Mouse (Mus musculus) mesoderm, embryonic 11.5 days (tissue): ENCODE data around the gene Scimp.
A peak's percentile ranks its signal among the peaks of the same experiment; 100 is the strongest.

Experiments used
- DNase-seq: peaks from one replicate; pipeline ENCODE4 v3.0.0-alpha.2; 2012; ENCODE audit warnings: low read depth, low spot score

Gene Scimp

DNA sequence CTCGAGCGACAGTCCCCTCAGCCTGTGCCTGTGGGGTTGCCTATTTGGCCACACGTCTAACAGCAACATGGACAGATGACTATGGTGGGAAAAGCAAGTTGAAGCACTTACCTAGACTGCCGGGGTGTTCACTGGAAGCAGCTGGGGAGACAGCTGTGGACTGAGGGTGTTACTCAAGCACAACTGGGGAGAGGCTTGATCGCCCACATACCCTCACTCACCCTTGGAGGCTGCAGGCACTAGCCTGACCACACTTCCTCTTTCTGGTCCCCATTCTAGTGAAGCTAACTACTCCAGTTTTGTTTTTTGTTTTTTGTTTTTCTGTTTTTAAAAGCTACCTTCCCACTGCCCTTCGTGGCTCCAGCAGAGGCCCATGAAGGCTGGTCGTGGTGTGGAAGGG is at the start of gene Scimp:
TSS of gene Scimp (minus strand) at position 222 of the 400 bp plus-strand sequence.
- no peak for DNase-seq

- no peak for DNase-seq
These were observed 48.0 kb upstream of the Scimp start for GRCm38 (mm10) chr11:70860371-70860770.

GRCm38 (mm10) chr11:70846029-70846428 is 33.6 kb upstream of the Scimp start:
- DNase-seq: no peak

GRCm38 (mm10) chr11:70845457-70845978 is 33.1 kb upstream of the Scimp start:
- DNase-seq: no peak

DNA sequence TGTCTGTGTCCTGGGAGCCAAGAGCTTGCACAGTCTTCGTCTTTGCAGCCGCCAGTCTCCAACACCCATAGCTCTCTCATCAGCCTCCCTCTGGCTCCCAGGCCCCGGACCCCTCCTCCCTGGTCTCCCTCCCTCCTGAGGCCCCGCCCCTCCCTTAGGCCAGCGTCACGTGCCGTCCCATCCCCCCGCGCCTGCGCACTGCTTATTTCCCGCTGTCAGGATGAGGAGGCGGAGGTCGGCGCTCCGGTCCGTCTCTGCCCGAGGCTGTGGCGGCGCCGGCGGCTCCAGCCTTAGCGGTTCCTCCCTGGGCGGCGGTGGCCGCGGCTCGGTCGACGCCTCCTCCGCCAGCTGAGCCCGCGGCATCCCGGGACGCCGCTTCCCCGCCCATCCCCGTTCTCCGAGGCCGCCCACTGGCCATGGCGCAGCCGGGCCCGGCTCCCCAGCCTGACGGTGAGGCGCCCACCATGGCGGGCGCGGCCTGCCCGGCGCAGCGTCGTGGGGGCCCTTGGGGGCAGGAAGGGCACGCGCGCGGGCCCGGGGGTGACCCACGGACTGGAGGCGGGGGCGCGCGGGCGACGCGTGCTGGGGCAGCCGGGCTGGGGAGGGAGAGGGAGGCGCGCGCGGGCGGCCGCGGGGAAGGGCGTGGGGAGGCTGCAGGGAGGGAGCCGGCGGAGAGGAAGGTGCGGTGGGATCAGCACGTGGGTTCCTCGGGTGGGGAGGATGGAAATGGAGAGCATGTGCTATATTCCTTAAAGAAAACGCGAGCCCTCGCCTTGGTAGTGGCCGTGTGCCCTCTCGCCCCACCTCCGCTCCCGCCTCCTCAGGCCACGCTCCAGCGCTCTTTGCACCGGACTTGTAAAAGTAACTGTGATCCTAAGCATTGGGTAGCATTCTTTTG is 32.4 kb upstream of the Scimp start, which contains the start of gene Rabep1:
TSS of gene Rabep1 (plus strand) at position 220 of the 898 bp plus-strand sequence.
- peak; percentile 97 for DNase-seq

- DNase-seq: peak; percentile 16
These were observed 31.5 kb upstream of the Scimp start for GRCm38 (mm10) chr11:70843701-70844551.

- no peak for DNase-seq
These were observed 30.6 kb upstream of the Scimp start for GRCm38 (mm10) chr11:70842983-70843382.

DNA sequence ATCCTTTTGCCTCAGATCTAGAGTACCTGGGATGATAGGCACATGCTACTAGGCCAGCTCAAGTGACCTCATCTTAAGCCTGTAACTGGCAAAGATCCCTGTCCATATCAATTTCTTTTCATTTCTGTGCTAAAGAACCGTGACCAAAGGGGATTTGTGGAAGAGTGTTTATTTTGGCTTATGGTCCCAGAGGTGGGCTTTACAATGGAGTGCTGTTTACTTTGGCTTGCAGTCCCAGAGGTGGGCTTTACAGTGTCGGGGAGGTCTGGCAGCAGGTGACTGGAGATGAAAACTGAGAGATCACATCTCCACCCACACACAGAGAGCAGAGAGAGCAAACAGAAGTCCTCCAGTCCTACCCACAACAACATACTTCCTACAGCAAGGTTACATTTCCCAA is 26.2 kb upstream of the Scimp start:
- no peak for DNase-seq

- DNase-seq: no peak
These were observed 24.6 kb upstream of the Scimp start for GRCm38 (mm10) chr11:70837031-70837430.

DNA sequence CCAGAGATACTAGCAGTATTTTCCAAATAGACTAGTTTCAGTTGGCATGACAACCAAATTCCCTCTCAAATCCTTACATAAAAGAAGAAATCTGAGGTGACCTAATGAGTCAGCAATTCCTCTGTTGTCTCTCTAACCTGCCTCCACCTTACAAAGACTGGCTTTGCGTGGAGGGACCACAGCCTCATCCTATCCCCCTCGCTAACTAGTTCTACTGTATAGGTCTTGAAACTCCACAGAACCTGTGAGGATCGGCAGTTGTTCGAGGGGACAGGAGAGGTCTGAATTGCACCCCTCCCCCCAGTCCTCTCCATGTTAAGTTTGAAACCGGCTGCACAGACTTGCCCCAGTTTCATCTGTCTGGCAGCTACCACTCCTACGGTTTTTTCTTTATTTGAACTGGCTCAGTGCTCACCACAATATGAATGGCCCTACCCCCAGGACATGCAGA is 23.0 kb upstream of the Scimp start:
- DNase-seq: no peak

- no peak for DNase-seq
These were observed 21.4 kb upstream of the Scimp start for GRCm38 (mm10) chr11:70833831-70834230.

- no peak for DNase-seq
These were observed 21.0 kb upstream of the Scimp start for GRCm38 (mm10) chr11:70833408-70833807.

- no peak for DNase-seq
These were observed 18.8 kb upstream of the Scimp start for GRCm38 (mm10) chr11:70831201-70831600.

GRCm38 (mm10) chr11:70828975-70829615 is 16.7 kb upstream of the Scimp start:
- no peak for DNase-seq

GRCm38 (mm10) chr11:70826207-70826606 is 13.8 kb upstream of the Scimp start:
- DNase-seq: no peak

GRCm38 (mm10) chr11:70821728-70822591 is 9.6 kb upstream of the Scimp start:
- peak; percentile 30 for DNase-seq

DNA sequence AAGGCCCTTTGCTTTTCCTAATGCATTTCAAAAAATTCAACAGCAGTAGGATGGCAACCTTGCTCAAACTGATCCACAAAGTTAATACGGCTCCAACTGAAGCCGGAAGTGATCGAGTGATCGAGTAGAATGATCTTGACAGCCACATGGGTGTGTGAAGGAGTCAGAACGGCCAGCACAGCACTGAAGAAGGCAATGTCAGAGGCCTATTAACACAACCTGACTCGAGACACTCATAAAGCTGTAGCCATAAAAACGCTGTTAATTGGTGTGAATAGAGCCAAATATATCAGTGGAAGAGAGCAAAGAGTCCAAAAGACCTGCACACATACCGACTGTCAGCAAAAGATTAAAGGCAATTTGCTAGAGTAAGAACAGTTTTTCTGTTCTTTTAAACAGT is 7.7 kb upstream of the Scimp start:
- no peak for DNase-seq

DNA sequence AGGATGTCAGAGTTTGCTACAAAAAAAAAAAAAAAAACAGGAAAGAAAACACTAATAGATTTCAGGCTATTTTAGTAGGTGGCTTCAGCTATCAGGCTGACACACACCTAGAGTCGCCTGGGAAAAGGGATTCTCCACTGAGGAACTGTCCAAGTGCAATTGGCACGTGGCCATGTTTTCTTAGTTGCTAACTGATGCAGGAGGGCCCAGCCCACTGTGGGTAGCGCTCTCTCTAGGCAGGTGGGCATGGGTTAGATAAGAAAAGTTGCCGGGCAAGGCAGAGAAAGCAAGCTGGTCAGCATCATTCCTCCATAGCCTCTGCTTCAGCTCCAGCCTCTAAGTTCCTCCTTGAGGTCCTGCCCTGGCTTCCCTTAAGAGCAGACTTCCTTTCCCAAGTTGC is 4.4 kb upstream of the Scimp start:
- no peak for DNase-seq

- DNase-seq: peak; percentile 79
These were observed 3.2 kb upstream of the Scimp start for GRCm38 (mm10) chr11:70815498-70816078.

GRCm38 (mm10) chr11:70815071-70815470 is 2.7 kb upstream of the Scimp start:
- no peak for DNase-seq
